In the genomic region with DNA sequence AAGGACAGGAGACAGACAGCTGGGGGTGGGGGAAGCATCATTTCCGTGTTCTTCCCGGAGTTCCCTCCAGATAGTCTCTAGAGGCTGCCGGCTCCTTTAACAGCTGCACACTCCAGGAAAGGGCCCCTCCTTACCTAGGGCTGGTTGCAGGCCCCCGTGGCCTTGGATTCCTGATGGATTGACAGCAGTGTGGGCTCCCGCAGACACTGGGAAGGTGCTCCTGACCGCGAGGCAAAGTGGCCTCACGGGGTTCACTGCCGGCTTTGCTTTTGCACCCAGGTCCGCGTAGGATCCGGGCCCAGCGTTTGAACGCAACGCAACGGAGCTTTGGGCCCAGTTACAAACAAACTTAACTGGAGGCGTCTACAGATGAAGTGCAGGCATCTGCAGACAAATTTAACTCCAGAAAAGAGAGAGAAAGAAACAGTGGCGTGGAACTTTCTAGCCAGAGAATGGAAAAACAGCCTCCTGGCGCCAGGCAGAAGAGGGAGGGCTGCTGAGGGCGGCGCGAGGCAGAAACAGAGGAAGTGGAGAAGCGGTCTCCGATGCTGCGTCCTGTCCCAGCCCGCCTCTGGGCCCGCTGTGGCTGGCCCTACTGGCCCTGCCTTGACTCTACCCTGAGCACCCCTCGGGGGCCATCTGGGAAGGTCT, we compare ENCODE assay signal across 8 mouse cellular contexts. TPM values are rescaled to one million over a fixed set of nuclear protein-coding genes. Genes with fewer than 3 reads are reported as not detected.
DNase-seq lines count a peak whose midpoint lies in the region; ATAC-seq lines count a peak whose summit lies in the region.

A gene (minus strand): TSS at position 524 of the 651 bp plus-strand sequence.

- H3K4me3 ChIP-seq in forebrain, embryonic 11.5 days (ENCODE audit: low read depth, low read length), result peak within 1 kb of the TSS; percentile 14; the same call in 1 of the 2 replicates

- no peak within 1 kb of the TSS for H3K27ac ChIP-seq in forebrain, embryonic 11.5 days (ENCODE audit: low read depth, low read length)

- H3K9ac ChIP-seq in forebrain, embryonic 11.5 days (ENCODE audit: low read length), result peak within 1 kb of the TSS; percentile 62

- H3K9me3 ChIP-seq in forebrain, embryonic 11.5 days (ENCODE audit: control insufficient read depth, low read length), result no peaks in the 10 kb centered on the region

- peaks cover 2% of the 10 kb centered on the region; the same call in 1 of the 2 replicates for H3K4me1 ChIP-seq in forebrain, embryonic 11.5 days (replicated peaks; ENCODE audit: control insufficient read depth, insufficient read depth, low read length)

- intact Hi-C loops in heart, postnatal 10 days (cut with DNase I), result no loop called here

- no peaks in the 10 kb centered on the region for H3K27me3 ChIP-seq in forebrain, embryonic 11.5 days (ENCODE audit: control insufficient read depth, insufficient read depth, low read length)

- no peaks in the 10 kb centered on the region for H3K36me3 ChIP-seq in forebrain, embryonic 11.5 days (ENCODE audit: control insufficient read depth, insufficient read depth, low read length)

- peak; percentile 61 to 63 for DNase-seq in B cell, adult 2 months
- DNase-seq in NIH3T3 (ENCODE audit: low read depth), result peak; percentile 65
- peak; percentile 57 for DNase-seq in forebrain, embryonic 11.5 days (ENCODE audit: low spot score)
- DNase-seq in heart, postnatal 10 days, result peak; percentile 70 to 78
- DNase-seq in layer of hippocampus, adult 8-10 months (ENCODE audit: low spot score in 2 of 2), result peak; percentile 38 to 48
- DNase-seq in lung, postnatal 10 days, result peak; percentile 84
- DNase-seq in retina, embryonic 14.5 days (ENCODE audit: low spot score), result peak; percentile 28
- DNase-seq in urinary bladder, postnatal 14 days (ENCODE audit: low spot score), result peak; percentile 58

- 12% methylated on average over 28 of the region's 28 CpGs for WGBS in forebrain, embryonic 11.5 days

- no peak; the same call in 1 of the 2 replicates for ATAC-seq in forebrain, embryonic 11.5 days (replicated peaks; ENCODE audit: low FRiP score)

- peak within 1 kb of the TSS; percentile 41 for H3K4me2 ChIP-seq in forebrain, embryonic 11.5 days (ENCODE audit: low read depth, low read length, severe bottlenecking)

RNA-seq across cellular contexts. Expression of the gene that starts here (rescaled TPM):
- polyA plus RNA-seq in forebrain, embryonic 11.5 days (2014; fragmentation: Nextera tagmentation; extraction: Ambion mirVana), result 0.71 and 0.95 TPM in 2 replicates
- 1 to 10 TPM; 4.4 to 4.5 TPM for total RNA-seq in heart, postnatal 10 days (2021)
- total RNA-seq in layer of hippocampus, adult 8-10 months (2022), result 1 to 10 TPM; 4.5 to 7.5 (median 6.3) TPM

Comparison
In these comparisons a context has a peak if more than half of its experiments do, and no peak if none do; other contexts are left out.
1. Peak in DNase-seq, H3K4me3 ChIP-seq, H3K9ac ChIP-seq and H3K4me2 ChIP-seq in forebrain, embryonic 11.5 days; RNA of the gene not detected or under 1 TPM.
2. DNase-seq: peak in every context shown above with its lines; median percentile 84 in lung, postnatal 10 days; 74 in heart, postnatal 10 days; 65 in NIH3T3; 62 in B cell, adult 2 months; 58 in urinary bladder, postnatal 14 days; 57 in forebrain, embryonic 11.5 days; 43 in layer of hippocampus, adult 8-10 months; 28 in retina, embryonic 14.5 days.